Mouse (Mus musculus): Measurements from ENCODE around the gene Brox. TPM values are rescaled to one million over a fixed set of nuclear protein-coding genes. Genes with fewer than 3 reads are reported as not detected.

The Brox gene
- total RNA-seq, 2 experiments from 2014 or later, result 32.7 to 35.8 TPM

DNA sequence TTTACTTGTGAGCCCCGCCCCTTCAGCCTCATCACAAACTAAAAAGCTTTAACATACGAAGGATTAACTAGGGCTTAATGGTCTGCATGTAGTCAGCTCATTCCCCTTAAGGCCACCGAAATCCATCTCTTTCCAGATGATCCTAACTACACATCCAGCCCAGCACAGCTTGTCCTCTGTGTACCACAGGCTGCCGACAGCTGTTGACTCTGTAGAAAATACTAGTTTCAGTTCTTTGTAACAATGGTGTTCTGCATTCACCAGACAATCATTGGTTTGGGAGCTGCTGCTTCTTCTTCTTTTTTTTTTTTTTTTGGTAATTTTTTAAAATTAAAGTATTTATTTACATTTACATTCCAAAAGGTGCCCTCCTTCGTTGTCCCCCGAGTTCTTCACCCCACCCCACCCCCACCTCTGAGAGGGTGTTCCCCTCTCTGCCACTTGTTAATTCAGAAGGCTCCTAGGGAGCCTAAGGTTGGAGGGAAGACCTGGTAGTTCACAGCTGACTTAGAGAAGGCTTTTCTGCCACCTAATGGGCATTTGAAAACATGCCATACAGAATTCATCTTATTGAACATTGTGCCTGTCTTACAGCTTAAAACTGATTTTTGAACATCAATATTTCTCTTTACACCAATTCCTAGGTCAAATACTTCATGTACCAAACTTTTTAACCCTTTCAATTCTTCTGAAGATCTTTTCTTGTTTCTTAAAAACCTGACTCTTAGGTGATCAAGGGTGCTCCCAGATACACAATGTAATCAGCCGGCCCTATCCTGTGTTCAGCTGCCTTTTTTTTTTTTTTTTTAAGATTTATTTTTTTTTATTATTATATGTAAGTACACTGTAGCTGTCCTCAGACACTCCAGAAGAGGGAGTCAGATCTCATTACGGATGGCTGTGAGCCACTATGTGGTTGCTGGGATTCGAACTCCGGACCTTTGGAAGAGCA, 23.9 kb downstream of the Brox start:
- ATAC-seq (replicated peaks; ENCODE audit: poor library complexity), result peak; percentile 97

DNA sequence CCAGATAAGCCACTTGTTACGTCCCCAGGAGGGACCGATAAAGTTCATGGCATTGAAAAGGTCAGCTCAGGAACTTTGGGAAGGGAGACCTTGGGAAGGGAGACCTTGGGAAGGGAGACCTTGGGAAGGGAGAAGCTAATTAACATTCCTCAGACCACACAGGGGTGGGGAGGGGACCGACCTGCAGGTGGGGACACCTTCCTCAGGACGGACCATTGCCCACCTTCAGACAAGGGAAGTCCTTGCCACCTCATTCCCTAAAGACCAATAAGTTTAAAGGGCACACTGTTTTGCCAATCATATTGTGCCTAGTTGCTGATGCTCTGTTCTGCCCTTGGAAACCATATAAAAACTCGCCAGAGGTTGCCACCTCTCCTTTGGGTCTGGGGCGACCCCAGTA, 29.4 kb downstream of the Brox start:
- no peak for ATAC-seq (replicated peaks; ENCODE audit: poor library complexity)

DNA sequence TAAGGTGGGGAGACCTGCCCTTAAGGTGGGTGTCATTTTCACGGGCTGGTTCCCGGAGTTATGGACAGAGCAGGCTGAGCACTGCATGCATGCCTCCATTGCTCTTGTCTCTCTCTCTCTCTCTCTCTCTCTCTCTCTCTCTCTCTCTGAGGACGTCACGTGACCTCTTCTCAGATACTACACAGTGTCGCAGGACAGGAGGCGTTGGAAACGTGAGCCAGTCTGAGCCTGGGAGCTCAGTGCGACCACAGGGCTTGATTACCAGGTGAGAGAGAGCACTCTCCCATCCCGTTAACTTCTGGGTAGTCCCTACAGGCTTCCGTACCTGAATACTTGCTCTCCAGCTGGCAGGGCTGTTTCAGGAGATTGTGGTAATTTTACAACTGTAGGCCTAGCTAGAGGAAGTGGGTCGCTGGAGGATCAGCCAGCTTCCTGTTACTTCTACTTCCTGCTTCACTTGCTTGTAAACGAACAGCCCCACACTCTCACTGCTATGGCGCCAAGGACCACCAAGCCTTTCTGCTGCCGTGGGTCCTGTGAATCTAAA, 31.1 kb downstream of the Brox start:
- peak; percentile 81 for ATAC-seq (replicated peaks; ENCODE audit: poor library complexity)

DNA sequence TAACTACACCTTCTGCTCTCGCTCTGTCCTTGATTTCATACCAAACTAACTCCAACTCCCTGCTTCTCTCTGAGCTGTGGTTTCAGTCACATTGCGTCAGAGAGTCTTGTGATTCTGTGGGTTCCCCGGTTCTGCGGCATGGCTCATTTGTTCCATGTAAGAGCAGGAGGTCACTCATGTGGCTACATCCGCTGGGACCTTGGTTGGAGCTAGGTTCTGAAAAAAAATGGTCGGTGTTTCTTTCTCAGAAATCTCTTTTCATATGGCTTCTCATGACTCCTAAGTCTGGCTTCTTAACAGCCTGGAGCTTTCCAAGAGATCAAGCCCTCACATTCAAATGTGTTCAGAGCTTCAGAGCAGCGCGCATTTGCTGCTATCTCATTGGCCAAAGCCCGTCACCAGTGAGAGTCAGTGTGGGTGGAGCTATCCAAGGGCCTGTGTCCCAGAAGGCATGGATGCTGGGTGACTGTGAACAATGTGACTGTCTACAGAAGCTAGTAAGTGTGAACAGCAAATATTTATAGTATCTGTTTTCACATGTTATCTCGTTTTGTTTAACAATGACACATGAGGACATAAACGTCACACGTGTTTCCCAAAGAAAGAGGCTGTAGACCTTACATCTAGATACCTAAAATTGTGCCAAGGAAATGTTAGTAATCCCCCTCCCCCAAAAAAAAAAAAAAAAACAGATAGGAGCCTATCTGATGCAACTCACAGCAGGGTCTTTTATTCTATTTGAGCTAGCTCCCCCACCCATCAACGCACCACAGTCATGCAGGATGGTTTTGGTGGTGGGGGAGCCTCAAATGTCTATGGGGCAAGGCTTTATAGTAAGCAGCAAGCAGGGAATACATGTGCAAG, 32.7 kb downstream of the Brox start:
- ATAC-seq (replicated peaks; ENCODE audit: poor library complexity), result peak; percentile 85

DNA sequence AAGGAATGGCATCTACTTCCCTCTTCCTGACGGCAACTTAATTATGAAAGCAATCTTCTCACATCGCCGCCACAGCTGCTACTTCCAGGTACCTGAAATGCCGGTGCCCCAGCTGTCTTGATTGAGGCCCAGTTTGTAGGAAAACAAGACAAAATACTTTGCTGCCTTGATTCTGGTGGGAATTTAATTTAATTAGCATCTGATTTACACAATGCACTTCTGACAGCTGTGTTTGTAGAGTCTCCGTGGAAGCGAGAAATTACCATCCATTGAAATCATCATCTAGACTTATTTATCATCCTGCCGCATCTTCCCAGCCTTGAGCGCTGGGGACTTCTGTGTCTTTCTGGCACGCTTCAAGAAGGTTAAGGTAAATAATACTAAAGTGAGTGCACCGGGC, 44.5 kb downstream of the Brox start:
- no peak for ATAC-seq (replicated peaks; ENCODE audit: poor library complexity)

DNA sequence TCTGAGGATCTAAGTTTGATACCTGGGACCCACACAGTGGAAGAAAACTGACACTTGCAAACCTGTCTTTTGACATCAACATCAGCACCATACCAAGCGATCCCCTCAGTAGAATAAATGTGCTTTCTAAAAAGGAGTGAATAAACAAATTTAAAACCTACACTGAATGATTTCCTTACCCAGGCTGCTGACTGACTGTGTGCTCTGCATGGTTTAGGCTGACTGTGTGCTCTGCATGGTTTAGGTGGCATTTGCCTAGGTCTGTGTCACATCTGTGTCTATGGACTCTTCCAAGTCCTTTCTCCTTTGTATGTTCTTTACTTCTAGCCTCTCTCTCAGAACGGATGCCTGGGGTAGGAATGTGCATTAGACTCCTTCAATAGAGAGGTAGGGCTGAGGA, 45.3 kb downstream of the Brox start:
- ATAC-seq (replicated peaks; ENCODE audit: poor library complexity), result no peak

DNA sequence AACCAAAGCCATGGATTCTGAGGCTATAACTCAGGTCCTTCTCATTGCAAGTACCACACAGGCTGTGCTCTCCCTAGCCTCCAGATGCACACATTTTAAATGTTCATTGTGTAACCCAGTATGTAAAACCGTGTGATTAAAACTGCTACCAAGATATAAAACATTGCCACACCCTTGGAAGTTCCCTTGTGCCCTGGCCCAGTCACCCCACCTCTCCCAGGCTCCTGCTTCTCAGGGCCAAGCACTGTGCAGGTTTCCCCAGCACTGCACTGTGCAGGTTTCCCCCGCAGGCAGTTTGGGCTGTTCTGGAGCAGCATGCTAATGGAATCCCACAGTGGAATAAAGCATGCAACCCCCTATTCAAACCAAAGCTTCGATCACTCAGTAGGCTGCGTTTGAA, 46.5 kb downstream of the Brox start:
- ATAC-seq (replicated peaks; ENCODE audit: poor library complexity), result peak; percentile 51; the same call in 1 of the 2 replicates

DNA sequence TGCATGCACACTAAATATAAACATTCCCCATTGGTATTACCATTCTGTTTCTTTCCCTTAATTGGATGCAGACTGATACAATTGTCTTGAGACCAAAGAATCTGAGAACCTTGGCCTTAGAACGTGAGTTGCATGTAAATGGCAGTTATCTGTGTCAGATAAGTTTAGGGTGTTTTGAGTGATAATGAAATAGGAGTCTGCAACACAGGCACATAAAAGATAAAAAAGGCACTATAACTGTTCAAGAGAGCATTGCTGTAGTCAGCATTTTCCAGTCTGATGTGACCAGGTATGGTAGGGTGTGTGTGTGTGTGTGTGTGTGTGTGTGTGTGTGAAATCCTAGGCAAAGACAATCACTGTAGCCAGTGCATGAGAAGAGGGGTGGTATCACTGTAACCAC, 48.9 kb downstream of the Brox start:
- peak; percentile 71 for ATAC-seq (replicated peaks; ENCODE audit: poor library complexity)

DNA sequence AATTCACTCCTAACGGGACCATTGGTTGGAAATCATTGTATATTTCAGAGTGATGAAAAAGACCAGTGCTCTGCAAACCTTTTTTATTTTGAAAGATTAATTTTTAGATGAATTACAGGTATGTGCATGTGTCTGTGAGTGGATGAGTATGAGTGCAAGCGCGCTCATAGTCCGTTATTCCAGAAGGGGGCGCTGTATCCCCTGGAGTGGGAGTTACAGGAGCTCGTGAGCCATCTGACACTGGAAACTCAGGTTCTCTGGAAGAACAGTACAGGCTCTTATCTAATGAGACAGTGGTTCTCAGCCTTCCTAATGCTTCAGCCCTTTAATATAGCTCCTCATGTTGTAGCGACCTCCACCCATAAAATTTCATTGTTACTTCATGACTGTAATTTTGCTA, 53.8 kb downstream of the Brox start:
- peak; percentile 69 for ATAC-seq (replicated peaks; ENCODE audit: poor library complexity)

DNA sequence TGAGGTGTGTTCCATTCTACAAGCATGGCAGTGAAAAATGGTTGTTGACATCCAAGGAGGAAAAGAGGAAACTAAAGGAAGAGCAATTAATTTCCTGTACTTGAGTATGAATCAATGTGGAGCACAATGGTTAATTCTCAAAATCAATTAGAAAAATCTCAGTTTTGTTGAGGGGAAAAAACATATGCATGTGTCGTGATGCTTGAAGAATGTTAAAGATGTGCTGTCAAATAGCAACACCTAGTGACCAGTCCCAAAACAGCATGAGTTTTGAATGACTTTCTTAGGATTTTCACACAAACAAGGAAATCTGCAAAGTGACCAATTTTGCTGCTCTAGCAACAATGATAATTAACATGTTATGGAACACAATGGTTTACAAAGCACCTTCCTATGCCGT, 59.2 kb downstream of the Brox start:
- peak; percentile 63; the same call in 1 of the 2 replicates for ATAC-seq (replicated peaks; ENCODE audit: poor library complexity)

DNA sequence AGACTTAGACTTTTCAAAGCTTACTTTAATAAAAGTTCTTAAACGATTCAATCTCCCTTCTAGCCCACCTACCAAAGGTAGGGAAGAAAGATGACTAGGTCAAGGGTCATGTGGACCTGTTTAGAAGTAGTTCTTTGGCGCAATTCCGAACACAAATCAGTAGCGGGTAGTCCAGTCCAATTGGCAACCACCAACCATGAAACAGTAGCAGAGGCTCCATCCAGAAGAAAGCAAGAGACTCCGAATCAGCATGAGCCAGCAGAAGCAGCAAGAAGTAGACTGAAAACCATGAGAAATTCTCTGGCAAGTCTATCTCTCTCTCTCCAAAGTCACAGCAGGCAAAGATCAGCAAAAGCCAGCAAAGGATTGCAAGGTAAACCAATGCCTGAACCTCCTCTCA, 60.6 kb downstream of the Brox start:
- ATAC-seq (replicated peaks; ENCODE audit: poor library complexity), result no peak

DNA sequence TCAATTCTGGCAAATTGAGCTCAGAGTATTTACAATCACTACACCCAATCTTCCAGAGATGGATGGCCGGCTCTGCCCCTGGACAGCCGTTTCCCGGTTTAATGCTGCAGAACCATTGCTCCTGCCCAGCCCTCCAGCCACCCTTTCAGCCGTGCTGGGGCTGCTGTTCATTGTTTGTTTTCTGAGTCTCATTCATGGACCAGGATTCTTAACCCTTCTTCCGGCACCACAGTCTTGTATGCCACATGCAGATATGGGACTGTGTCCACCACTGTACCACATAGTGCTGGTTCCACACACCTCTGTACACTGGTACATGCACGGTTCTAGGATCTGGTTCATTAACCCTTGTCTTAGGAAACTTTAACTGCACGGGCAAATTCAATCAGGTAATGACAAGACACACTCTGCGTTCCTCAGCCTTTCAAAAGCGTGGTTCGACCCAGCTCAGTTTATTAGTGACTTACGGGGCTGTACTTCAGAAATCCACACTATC, 63.3 kb downstream of the Brox start:
- no peak for ATAC-seq (replicated peaks; ENCODE audit: poor library complexity)

DNA sequence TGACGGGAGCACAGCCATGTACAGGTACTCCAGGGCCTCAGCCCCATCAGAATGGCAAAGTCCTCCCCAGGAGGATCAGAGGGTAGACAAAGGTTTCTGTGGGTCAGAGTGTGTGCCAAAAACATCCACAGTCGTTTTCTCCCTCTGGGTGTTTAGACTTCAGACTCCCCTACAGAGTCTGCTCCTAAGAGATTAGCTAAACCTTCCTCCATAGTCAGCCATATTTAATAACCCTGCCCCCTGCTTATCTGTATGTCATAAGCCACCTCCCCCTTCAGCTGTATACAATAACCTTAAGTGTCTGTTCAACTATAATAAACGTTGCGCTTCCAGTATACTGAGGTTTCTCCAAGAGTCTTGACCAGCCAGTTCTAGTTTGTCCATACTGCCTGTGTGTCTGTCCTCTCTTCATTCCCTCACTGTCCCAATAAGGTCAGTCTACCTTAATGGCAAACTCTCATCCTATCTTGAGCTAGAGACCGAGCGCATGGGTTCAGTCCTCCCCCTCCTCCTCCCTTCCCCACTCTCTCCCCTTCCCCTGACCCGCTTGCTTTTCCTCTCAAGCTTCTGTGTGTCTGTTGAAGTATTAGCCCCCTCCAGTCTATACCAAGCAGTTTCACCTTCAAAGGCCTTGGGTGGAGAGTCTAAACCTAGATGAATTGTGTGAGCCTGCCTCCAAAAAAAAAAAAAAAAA, 63.9 kb downstream of the Brox start:
- peak; percentile 98 for ATAC-seq (replicated peaks; ENCODE audit: poor library complexity)

DNA sequence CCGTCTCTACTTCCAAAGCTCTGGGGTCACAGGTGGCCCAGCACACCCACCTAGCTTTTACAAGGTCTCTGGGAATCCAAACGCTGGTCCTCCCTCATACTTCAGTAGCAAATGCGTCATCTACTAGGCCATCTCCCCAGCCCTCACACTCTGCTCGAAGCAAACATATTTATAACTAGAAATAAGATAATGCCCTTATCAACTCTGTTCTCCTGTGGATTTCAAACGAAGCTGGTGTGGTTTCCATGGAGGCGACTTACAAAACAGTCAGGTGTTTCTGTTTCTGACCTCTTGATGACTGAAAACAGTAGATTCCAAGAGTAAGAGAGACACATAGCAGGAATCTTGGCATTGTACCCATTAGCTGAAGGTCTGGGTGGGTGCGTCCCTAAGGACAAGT, 69.6 kb downstream of the Brox start:
- peak; percentile 84 for ATAC-seq (replicated peaks; ENCODE audit: poor library complexity)

Other genes starting within 250 kb of the Brox start
- 5.7 and 6.2 TPM in 2 replicates for gene Disp1, start 75.7 kb downstream of the Brox start, total RNA-seq (2015)
- gene Disp1, start 75.7 kb downstream of the Brox start, total RNA-seq (2017), result 5.3 and 7.2 TPM in 2 replicates
- 39.9 and 44.9 TPM in 2 replicates for gene Aida, start 679 bp downstream of the Brox start, total RNA-seq (2015)
- 53.3 and 55.8 TPM in 2 replicates for gene Aida, start 679 bp downstream of the Brox start, total RNA-seq (2017)
- gene Mia3, start 72.3 kb upstream of the Brox start, total RNA-seq (2015), result 79.0 and 81.3 TPM in 2 replicates
- gene Mia3, start 72.3 kb upstream of the Brox start, total RNA-seq (2017), result 119 and 129 TPM in 2 replicates
- gene Taf1a, start 91.7 kb upstream of the Brox start, total RNA-seq (2015), result 16.1 and 18.4 TPM in 2 replicates
- 19.5 and 22.4 TPM in 2 replicates for gene Taf1a, start 91.7 kb upstream of the Brox start, total RNA-seq (2017)
- gene Hhipl2, start 120.9 kb upstream of the Brox start, total RNA-seq (2015), result not detected in 2 replicates
- not detected in 2 replicates for gene Hhipl2, start 120.9 kb upstream of the Brox start, total RNA-seq (2017)

Data from megakaryocyte progenitor cell, adult 5-6 weeks (primary cell).